Mouse (Mus musculus) small intestine, adult 2 months (tissue): ENCODE results near the gene Zfhx2.

Experiments used
- CTCF ChIP-seq: fragments of 200-500 bp; IDR thresholded peaks from 2 replicates; pipeline ENCODE4 v1.5.1; 2012; ENCODE audit warnings: low read depth, mild to moderate bottlenecking, control low read depth, inconsistent platforms, low read length, moderate library complexity, mixed read lengths; ENCODE audit not compliant: insufficient replicate concordance, insufficient read length; ENCODE audit errors: extremely low read depth
- POLR2A ChIP-seq: fragments of 200-500 bp; IDR thresholded peaks from 2 replicates; pipeline ENCODE4 v1.6.1; 2012; ENCODE audit warnings: low read depth, mild to moderate bottlenecking, control low read depth, inconsistent platforms, low read length, moderate library complexity

DNA sequence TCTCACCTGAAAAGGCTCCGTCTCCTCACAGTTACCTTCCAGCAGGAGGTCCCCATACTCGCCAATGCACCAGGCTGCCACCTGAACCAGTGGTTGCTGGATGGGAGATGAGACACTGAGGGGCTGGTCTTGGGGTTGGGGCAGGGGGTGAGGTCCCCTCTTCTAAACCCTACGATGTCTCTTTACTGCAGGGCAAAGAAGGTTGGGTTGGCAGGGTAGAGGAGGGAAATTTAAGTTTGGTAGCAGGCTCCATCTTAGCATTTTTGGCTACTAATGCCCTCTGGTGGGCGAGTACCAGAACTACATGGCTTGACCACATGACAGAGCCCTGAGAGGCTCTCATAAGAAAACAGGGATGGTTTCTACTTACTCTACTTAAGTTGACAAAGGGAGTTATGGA lies 9.5 kb upstream of the Zfhx2 start:
- TF ChIP-seq CTCF (peak; percentile 64; the same call in 1 of the 2 replicates), POLR2A (no peak)
